Mouse (Mus musculus) forebrain, embryonic 14.5 days (tissue): ENCODE data around the gene Gnl2. TPM values are rescaled to one million over a fixed set of nuclear protein-coding genes. Genes with fewer than 3 reads are reported as not detected.
A peak's percentile ranks its signal among the peaks of the same experiment; 100 is the strongest.

Experiments
- ATAC-seq: fragments of 200-750 bp; cut with Nextera tagmentation; 2 replicates; pipeline ENCODE4 v1.8.0; 2017; ENCODE audit warnings: mild to moderate bottlenecking, moderate library complexity
- DNase-seq: peaks from one replicate; pipeline ENCODE4 v3.0.0-alpha.2; 2015; ENCODE audit warnings: low spot score
- H3K27ac ChIP-seq: fragments of 300-500 bp; sonication (generic); 2 replicates; pipeline ENCODE4 v1.5.1; 2014; ENCODE audit warnings: low read depth, mild to moderate bottlenecking, control low read depth, low read length, moderate library complexity
- H3K27me3 ChIP-seq: fragments of 300-500 bp; sonication (generic); replicated peaks from 2 replicates; pipeline ENCODE4 v1.6.1; 2014; ENCODE audit warnings: low read length, control low read depth, mixed read lengths; ENCODE audit not compliant: control insufficient read depth, insufficient read depth
- H3K36me3 ChIP-seq: fragments of 300-500 bp; sonication (generic); 2 replicates; pipeline ENCODE4 v1.6.1; 2014; ENCODE audit warnings: low read length, control low read depth; ENCODE audit not compliant: control insufficient read depth, insufficient read depth
- H3K4me1 ChIP-seq: fragments of 300-500 bp; sonication (generic); 2 replicates; pipeline ENCODE4 v1.6.1; 2014; ENCODE audit warnings: antibody characterized with exemption, low read length, control low read depth; ENCODE audit not compliant: control insufficient read depth, insufficient read depth
- H3K4me2 ChIP-seq: fragments of 300-500 bp; sonication (generic); 2 replicates; pipeline ENCODE4 v1.6.1; 2014; ENCODE audit warnings: mild to moderate bottlenecking, control low read depth, low read length
- H3K4me3 ChIP-seq: fragments of 300-500 bp; sonication (generic); 2 replicates; pipeline ENCODE4 v1.5.1; 2014; ENCODE audit warnings: low read depth, low read length, control low read depth
- H3K9ac ChIP-seq: fragments of 300-500 bp; sonication (generic); 2 replicates; pipeline ENCODE4 v1.6.1; 2014; ENCODE audit warnings: mild to moderate bottlenecking, low read length, control low read depth, moderate library complexity
- H3K9me3 ChIP-seq: fragments of 300-500 bp; sonication (generic); replicated peaks from 2 replicates; pipeline ENCODE4 v1.6.1; 2016; ENCODE audit warnings: low read length, control low read depth, mixed read lengths; ENCODE audit not compliant: control insufficient read depth
- WGBS: fragments of 180-500 bp; shearing (Covaris S2); extraction: QIAGEN DNeasy Blood & Tissue Kit; methylation state at CpG from one replicate; pipeline ENCODE4 v1.1.7; 2014; 5-methylcytosine and 5-hydroxymethylcytosine counted together
- polyA plus RNA-seq: library from polyadenylated mRNA; unstranded; fragments of >200 nt; fragmentation: Nextera tagmentation; extraction: Ambion mirVana; gene quantifications from 2 replicates; pipeline ENCODE4 v1.2.1, GENCODE M21; 2014

Gene Gnl2
- polyA plus RNA-seq, 1 experiment from 2014 or later: 86.4 TPM

- no peaks in the 10 kb centered on the region for H3K9me3 ChIP-seq
- ATAC-seq (no peak), DNase-seq (no peak)
- H3K9ac ChIP-seq: no peak overlapping the region
- H3K4me2 ChIP-seq: no peak overlapping the region
- no peaks in the 10 kb centered on the region for H3K4me1 ChIP-seq
- 97% methylated on average over 5 of the region's 5 CpGs for WGBS
- H3K36me3 ChIP-seq: peaks cover 32% of the 10 kb centered on the region
- H3K4me3 ChIP-seq: no peak overlapping the region
- H3K27ac ChIP-seq: no peak overlapping the region
- H3K27me3 ChIP-seq: no peaks in the 10 kb centered on the region
Observed at GRCm38 (mm10) chr4:125096066-125096465, 79.7 kb downstream of the Gnl2 start.

- Histone ChIP-seq H3K9me3 (no peaks in the 10 kb centered on the region), H3K4me3 (no peak overlapping the region), H3K4me1 (no peaks in the 10 kb centered on the region), H3K27me3 (no peaks in the 10 kb centered on the region), H3K36me3 (peaks cover 19% of the 10 kb centered on the region; the same call in 1 of the 2 replicates), H3K27ac (no peak overlapping the region), H3K4me2 (no peak overlapping the region), H3K9ac (no peak overlapping the region)
- DNase-seq (no peak), ATAC-seq (no peak)
- WGBS: 87% methylated on average over 4 of the region's 4 CpGs
Observed at GRCm38 (mm10) chr4:125097412-125097811, 81.0 kb downstream of the Gnl2 start.

- Histone ChIP-seq H3K27me3 (no peaks in the 10 kb centered on the region), H3K4me2 (no peak overlapping the region), H3K36me3 (peaks cover 18% of the 10 kb centered on the region), H3K4me3 (no peak overlapping the region), H3K4me1 (no peaks in the 10 kb centered on the region), H3K27ac (no peak overlapping the region), H3K9ac (no peak overlapping the region), H3K9me3 (no peaks in the 10 kb centered on the region)
- WGBS: 11% methylated on average over 8 of the region's 8 CpGs
- DNase-seq (peak; percentile 85), ATAC-seq (peak; percentile 60; the same call in 1 of the 2 replicates)
Observed at GRCm38 (mm10) chr4:125099458-125099857, 83.1 kb downstream of the Gnl2 start.

GRCm38 (mm10) chr4:125101334-125101733 lies 84.9 kb downstream of the Gnl2 start:
- WGBS: 67% methylated on average over 13 of the region's 13 CpGs
- Histone ChIP-seq H3K9ac (no peak overlapping the region), H3K9me3 (no peaks in the 10 kb centered on the region), H3K4me2 (no peak overlapping the region), H3K36me3 (peaks cover 37% of the 10 kb centered on the region), H3K4me1 (no peaks in the 10 kb centered on the region), H3K27ac (no peak overlapping the region), H3K27me3 (no peaks in the 10 kb centered on the region), H3K4me3 (no peak overlapping the region)
- DNase-seq (no peak), ATAC-seq (no peak)

Other genes with a start within 250 kb of the Gnl2 start
- gene Mtf1, start 214.5 kb upstream of the Gnl2 start, polyA plus RNA-seq: 12.7 and 13.6 TPM in 2 replicates
- gene Yrdc, start 165.9 kb upstream of the Gnl2 start, polyA plus RNA-seq: 57.1 and 62.4 TPM in 2 replicates
- 78.0 and 90.7 TPM in 2 replicates for gene 1110065P20Rik, start 165.4 kb upstream of the Gnl2 start, polyA plus RNA-seq
- 12.9 and 13.4 TPM in 2 replicates for gene Maneal, start 154.4 kb upstream of the Gnl2 start, polyA plus RNA-seq
- 0.27 and 0.84 TPM in 2 replicates for gene Epha10, start 135.7 kb upstream of the Gnl2 start, polyA plus RNA-seq
- gene 9930104L06Rik, start 79.5 kb upstream of the Gnl2 start, polyA plus RNA-seq: 3.2 and 5.6 TPM in 2 replicates
- gene Cdca8, start 77.3 kb upstream of the Gnl2 start, polyA plus RNA-seq: 63.5 and 63.8 TPM in 2 replicates
- gene Rspo1, start 30.2 kb upstream of the Gnl2 start, polyA plus RNA-seq: 1.8 and 2.4 TPM in 2 replicates
- 1.1 and 1.3 TPM in 2 replicates for gene Dnali1, start 49.1 kb downstream of the Gnl2 start, polyA plus RNA-seq
- gene Snip1, start 50.1 kb downstream of the Gnl2 start, polyA plus RNA-seq: 28.9 and 31.3 TPM in 2 replicates
- gene Meaf6, start 68.5 kb downstream of the Gnl2 start, polyA plus RNA-seq: 153 and 164 TPM in 2 replicates
- 0.14 and 0.32 TPM in 2 replicates for gene Zc3h12a, start 111.3 kb downstream of the Gnl2 start, polyA plus RNA-seq